In genomic region chr10:77381191-77381590, GRCm38 (mm10) we compare ENCODE assay signal across 15 mouse cellular contexts. TPM values are rescaled to one million over a fixed set of nuclear protein-coding genes. Genes with fewer than 3 reads are reported as not detected.
DNase-seq lines count a peak whose midpoint lies in the region; ATAC-seq and TF ChIP-seq lines count a peak whose summit lies in the region.
"Had no signal": no experiment of that assay in that cellular context is flagged by ENCODE, and none has a peak within 500 bp of the region (broad histone marks: within the 10 kb centered on the region; RNA-seq: fewer than 3 reads in every experiment).

No protein-coding gene starts in this region.

- H3K4me2 ChIP-seq in lung, postnatal 0 days (replicated peaks; ENCODE audit: low read depth, low read length) = no peak overlapping the region
- no peak overlapping the region for H3K4me2 ChIP-seq in stomach, embryonic 16.5 days (ENCODE audit: low read depth, low read length)
- no peak overlapping the region for H3K4me2 ChIP-seq in midbrain, embryonic 14.5 days (ENCODE audit: low read length)

- no peak for DNase-seq in heart, adult 2 months
- DNase-seq in heart, postnatal 10 days = no peak
- peak; percentile 15 for DNase-seq in lung, postnatal 0 days (ENCODE audit: low spot score)
- DNase-seq in lung, adult 2 months = no peak
- peak; percentile 44 for DNase-seq in fibroblast of lung, adult 2 months (ENCODE audit: low read depth)
- no peak for DNase-seq in midbrain, embryonic 14.5 days
- DNase-seq in frontal cortex, adult 2 months (ENCODE audit: extremely low spot score in 1 of 2, low spot score in 1 of 2) = no peak
- DNase-seq: cerebellum, postnatal 36 days; gastrocnemius, postnatal 25 days; right cerebral cortex, adult 18-20 months; thymus, adult 18-20 months had no signal

- peaks cover 10% of the 10 kb centered on the region for H3K36me3 ChIP-seq in heart, adult 2 months (ENCODE audit: control insufficient read depth, insufficient read depth, low read length)
- no peaks in the 10 kb centered on the region for H3K36me3 ChIP-seq in lung, postnatal 0 days (ENCODE audit: insufficient read depth, low read length)
- no peaks in the 10 kb centered on the region for H3K36me3 ChIP-seq in stomach, embryonic 16.5 days (ENCODE audit: control insufficient read depth, insufficient read depth, low read length)
- no peaks in the 10 kb centered on the region for H3K36me3 ChIP-seq in midbrain, embryonic 14.5 days (ENCODE audit: control insufficient read depth, insufficient read depth, low read length)
- H3K36me3 ChIP-seq: G1E had no signal

- TF ChIP-seq EP300 in heart, adult 2 months (IDR thresholded peaks at IDR 0.05; ENCODE audit: insufficient read depth, low read depth, low read length) = no peak
- no peak for TF ChIP-seq EP300 in lung, postnatal 0 days (IDR thresholded peaks at IDR 0.05)

- peaks cover 18% of the 10 kb centered on the region for H3K4me1 ChIP-seq in heart, adult 2 months (ENCODE audit: control insufficient read depth, insufficient read depth, low read length)
- no peaks in the 10 kb centered on the region for H3K4me1 ChIP-seq in lung, postnatal 0 days (ENCODE audit: insufficient read depth, low read depth, low read length)
- H3K4me1 ChIP-seq in lung, adult 2 months (ENCODE audit: control insufficient read depth, insufficient read depth, low read length) = peaks cover 2% of the 10 kb centered on the region; the same call in 1 of the 2 replicates
- no peaks in the 10 kb centered on the region for H3K4me1 ChIP-seq in stomach, embryonic 16.5 days (ENCODE audit: control insufficient read depth, insufficient read depth, low read length)
- no peaks in the 10 kb centered on the region for H3K4me1 ChIP-seq in midbrain, embryonic 14.5 days (ENCODE audit: control insufficient read depth, insufficient read depth, low read length)

- H3K4me3 ChIP-seq in heart, adult 2 months = no peak overlapping the region
- H3K4me3 ChIP-seq in lung, postnatal 0 days (ENCODE audit: low read depth, low read length) = no peak overlapping the region
- H3K4me3 ChIP-seq in lung, adult 2 months (replicated peaks; ENCODE audit: extremely low read depth, low read depth, low read length) = no peak overlapping the region
- H3K4me3 ChIP-seq in stomach, embryonic 16.5 days (replicated peaks; ENCODE audit: low read length) = no peak overlapping the region
- no peak overlapping the region for H3K4me3 ChIP-seq in midbrain, embryonic 14.5 days (replicated peaks; ENCODE audit: low read depth, low read length)

- no peak for TF ChIP-seq CTCF in heart, adult 2 months (IDR thresholded peaks at IDR 0.05)
- no peak for TF ChIP-seq CTCF in lung, postnatal 0 days (IDR thresholded peaks at IDR 0.05)
- no peak for TF ChIP-seq CTCF in lung, adult 2 months (IDR thresholded peaks at IDR 0.05; ENCODE audit: insufficient read depth, low read length)

- H3K27ac ChIP-seq in heart, adult 2 months = peak overlapping the region; percentile 38
- H3K27ac ChIP-seq in lung, postnatal 0 days (ENCODE audit: low read length) = no peak overlapping the region
- H3K27ac ChIP-seq in stomach, embryonic 16.5 days (ENCODE audit: low read length) = peak overlapping the region; percentile 57
- no peak overlapping the region for H3K27ac ChIP-seq in midbrain, embryonic 14.5 days (replicated peaks; ENCODE audit: low read depth, low read length)

- no peak for ATAC-seq in lung, postnatal 0 days
- no peak for ATAC-seq in stomach, embryonic 16.5 days (ENCODE audit: insufficient read depth, low FRiP score)
- no peak for ATAC-seq in midbrain, embryonic 14.5 days (ENCODE audit: low FRiP score, low TSS enrichment)
- ATAC-seq: activated CD4-positive, CD25-positive, alpha-beta regulatory T cell, adult 4 months; forebrain, embryonic 14.5 days had no signal

- WGBS in heart, adult 2 months = 29% methylated on average over 2 of the region's 2 CpGs
- 31% methylated on average over 2 of the region's 2 CpGs for WGBS in lung, postnatal 0 days
- WGBS in lung, adult 2 months = 46% methylated on average over 2 of the region's 2 CpGs
- 49% methylated on average over 2 of the region's 2 CpGs for WGBS in stomach, embryonic 16.5 days
- 38% methylated on average over 2 of the region's 2 CpGs for WGBS in midbrain, embryonic 14.5 days

- H3K9me3 ChIP-seq in lung, postnatal 0 days (ENCODE audit: low read length) = no peaks in the 10 kb centered on the region
- no peaks in the 10 kb centered on the region for H3K9me3 ChIP-seq in stomach, embryonic 16.5 days (replicated peaks; ENCODE audit: control insufficient read depth, low read length)
- no peaks in the 10 kb centered on the region for H3K9me3 ChIP-seq in midbrain, embryonic 14.5 days (ENCODE audit: control insufficient read depth, low read length)
- H3K9me3 ChIP-seq: G1E had no signal

- H3K27me3 ChIP-seq in heart, adult 2 months (ENCODE audit: control insufficient read depth, insufficient read depth, low read length) = no peaks in the 10 kb centered on the region
- no peaks in the 10 kb centered on the region for H3K27me3 ChIP-seq in lung, postnatal 0 days (replicated peaks; ENCODE audit: insufficient read depth, low read length)
- H3K27me3 ChIP-seq in stomach, embryonic 16.5 days (ENCODE audit: control insufficient read depth, insufficient read depth, low read length) = no peaks in the 10 kb centered on the region
- H3K27me3 ChIP-seq in midbrain, embryonic 14.5 days (ENCODE audit: control insufficient read depth, insufficient read depth, low read length) = no peaks in the 10 kb centered on the region

- no peak for TF ChIP-seq POLR2A in heart, adult 2 months (IDR thresholded peaks at IDR 0.05; ENCODE audit: insufficient read depth, low read depth, low read length)
- TF ChIP-seq POLR2A in lung, adult 2 months (IDR thresholded peaks at IDR 0.05; ENCODE audit: borderline replicate concordance, extremely low read depth, low read depth, low read length) = no peak

- peaks cover 5% of the 10 kb centered on the region for H3K79me2 ChIP-seq in heart, adult 2 months (replicated peaks; ENCODE audit: control insufficient read depth, insufficient read depth, low read length)

- H3K9ac ChIP-seq in heart, adult 2 months (ENCODE audit: low read depth, low read length) = no peak overlapping the region
- H3K9ac ChIP-seq in lung, postnatal 0 days (replicated peaks; ENCODE audit: low read depth) = no peak overlapping the region
- no peak overlapping the region for H3K9ac ChIP-seq in stomach, embryonic 16.5 days (ENCODE audit: low read length)
- H3K9ac ChIP-seq in midbrain, embryonic 14.5 days (replicated peaks; ENCODE audit: low read length) = no peak overlapping the region

- intact Hi-C loops in heart, adult 2 months (cut with DNase I) = no loop called here
- intact Hi-C loops in heart, postnatal 10 days (cut with DNase I) = no loop called here

RNA-seq across cellular contexts. Expression of gene Adarb1, which starts 36.9 kb away (rescaled TPM):
- total RNA-seq in heart, adult 2 months (2021) = 10 to 100 TPM; 17.1 to 17.2 TPM
- polyA plus RNA-seq in heart, adult 2 months (2012; rRNA removed) = 11.4 and 17.2 TPM in 2 replicates
- 10 to 100 TPM; 19.4 to 27.4 TPM for total RNA-seq in heart, postnatal 10 days (2021)
- 25.3 and 30.1 TPM in 2 replicates for polyA plus RNA-seq in lung, postnatal 0 days (2015; fragmentation: Nextera tagmentation; extraction: Ambion mirVana)
- polyA plus RNA-seq in lung, adult 2 months (2012; rRNA removed) = 29.9 and 35.0 TPM in 2 replicates
- polyA plus RNA-seq in stomach, embryonic 16.5 days (2015; fragmentation: Nextera tagmentation; extraction: Ambion mirVana) = 6.3 and 8.4 TPM in 2 replicates
- polyA plus RNA-seq in midbrain, embryonic 14.5 days (2014; fragmentation: Nextera tagmentation; extraction: Ambion mirVana) = 12.1 and 14.4 TPM in 2 replicates
- polyA plus RNA-seq in frontal cortex, adult 2 months (2012; rRNA removed) = 134 and 137 TPM in 2 replicates
- polyA plus RNA-seq: G1E had no signal

Comparison
In these comparisons a context has a peak if more than half of its experiments do, and no peak if none do; other contexts are left out.
1. DNase-seq: peak in lung, postnatal 0 days (single experiment) and fibroblast of lung, adult 2 months (single experiment); none in heart, adult 2 months (0 of 2), heart, postnatal 10 days (0 of 2), lung, adult 2 months (single experiment), midbrain, embryonic 14.5 days (single experiment) and frontal cortex, adult 2 months (0 of 2).
2. H3K27ac ChIP-seq: peak in heart, adult 2 months (single experiment) and stomach, embryonic 16.5 days (single experiment); none in lung, postnatal 0 days (single experiment) and midbrain, embryonic 14.5 days (single experiment).